Mouse (Mus musculus) testis, adult 2 months (tissue): ENCODE measurements around the gene Vps8. TPM values are rescaled to one million over a fixed set of nuclear protein-coding genes. Genes with fewer than 3 reads are reported as not detected.
A peak's percentile ranks its signal among the peaks of the same experiment; 100 is the strongest.

Experiments used
- H3K27ac ChIP-seq: fragments of 200-500 bp; 2 replicates; pipeline ENCODE4 v1.5.1; 2012; ENCODE audit warnings: low read depth, low read length; ENCODE audit not compliant: control insufficient read depth, insufficient read depth
- H3K27me3 ChIP-seq: fragments of 200-500 bp; 2 replicates; pipeline ENCODE4 v1.6.1; 2012; ENCODE audit warnings: mild to moderate bottlenecking, low read length, moderate library complexity; ENCODE audit not compliant: control insufficient read depth, insufficient read depth
- H3K36me3 ChIP-seq: fragments of 200-500 bp; 2 replicates; pipeline ENCODE4 v1.6.1; 2012; ENCODE audit warnings: mild to moderate bottlenecking, low read length; ENCODE audit not compliant: control insufficient read depth, insufficient read depth
- H3K4me1 ChIP-seq: fragments of 200-500 bp; 2 replicates; pipeline ENCODE4 v1.6.1; 2012; ENCODE audit warnings: low read length; ENCODE audit not compliant: control insufficient read depth, insufficient read depth
- H3K4me3 ChIP-seq: fragments of 200-500 bp; 2 replicates; pipeline ENCODE4 v1.5.1; 2012; ENCODE audit warnings: low read depth, mild to moderate bottlenecking, low read length, moderate library complexity, mixed read lengths; ENCODE audit not compliant: control insufficient read depth
- CTCF ChIP-seq: fragments of 200-500 bp; IDR thresholded peaks from 2 replicates; pipeline ENCODE4 v1.5.1; 2012; ENCODE audit warnings: low read depth, mild to moderate bottlenecking, inconsistent platforms, low read length, moderate library complexity; ENCODE audit not compliant: control insufficient read depth, insufficient read depth, insufficient replicate concordance
- POLR2A ChIP-seq: fragments of 200-500 bp; IDR thresholded peaks from 2 replicates; pipeline ENCODE4 v1.6.1; 2012; ENCODE audit warnings: low read depth, mild to moderate bottlenecking, inconsistent platforms, low read length, moderate library complexity; ENCODE audit not compliant: control insufficient read depth
- polyA plus RNA-seq: library from polyadenylated mRNA; depleted of rRNA; stranded (reverse); fragments of >200 nt; gene quantifications from 2 replicates; pipeline ENCODE4 v1.2.3, GENCODE M21; 2012; rRNA removed

Gene Vps8
- polyA plus RNA-seq, 1 experiment: 9.6 TPM

- no peak overlapping the region; the same call in 1 of the 2 replicates for H3K27ac ChIP-seq
- TF ChIP-seq POLR2A (no peak), CTCF (no peak)
- no peaks in the 10 kb centered on the region for H3K27me3 ChIP-seq
- H3K4me3 ChIP-seq: peak overlapping the region; percentile 78
- peaks cover 8% of the 10 kb centered on the region for H3K4me1 ChIP-seq
- H3K36me3 ChIP-seq: no peaks in the 10 kb centered on the region
Observed at GRCm38 (mm10) chr16:21693981-21694462, 271.1 kb downstream of the Vps8 start.

Other genes with a start within 250 kb of the Vps8 start
- gene Ephb3, start 218.4 kb upstream of the Vps8 start, polyA plus RNA-seq: 1.2 TPM in 2 replicates